Mouse (Mus musculus) C2C12 (cell line): ENCODE measurements around the gene Dock4. TPM values are rescaled to one million over a fixed set of nuclear protein-coding genes. Genes with fewer than 3 reads are reported as not detected.

ENCODE experiments used
- H3K27me3 ChIP-seq: one replicate; pipeline ENCODE4 v1.6.1; 2011; ENCODE audit not compliant: control insufficient read depth, insufficient read depth, insufficient read length
- H3K36me3 ChIP-seq: one replicate; pipeline ENCODE4 v1.6.1; 2011; ENCODE audit not compliant: control insufficient read depth, insufficient read depth
- H3K4me3 ChIP-seq: one replicate; pipeline ENCODE4 v1.5.1; 2011; ENCODE audit warnings: mild to moderate bottlenecking, control low read depth; ENCODE audit not compliant: poor library complexity, insufficient read depth, severe bottlenecking
- H3K79me2 ChIP-seq: one replicate; pipeline ENCODE4 v1.6.1; 2011; ENCODE audit not compliant: control insufficient read depth, insufficient read depth
- H3K79me3 ChIP-seq: one replicate; pipeline ENCODE4 v1.6.1; 2011; ENCODE audit warnings: low read depth, control low read depth
- H3ac ChIP-seq: one replicate; pipeline ENCODE3; 2011; ENCODE audit warnings: low read depth; ENCODE audit not compliant: control insufficient read depth, insufficient read length
- CEBPB ChIP-seq: IDR thresholded peaks from one replicate; pipeline ENCODE4 v1.6.1; 2011; ENCODE audit warnings: low read depth, mild to moderate bottlenecking, control low read depth, moderate library complexity
- CTCF ChIP-seq: IDR thresholded peaks from one replicate; pipeline ENCODE4 v1.5.1; 2011; ENCODE audit not compliant: control insufficient read depth, insufficient read depth, insufficient read length
- FOSL1 ChIP-seq: IDR thresholded peaks from one replicate; pipeline ENCODE4 v1.8.0; 2011; ENCODE audit warnings: mild to moderate bottlenecking, low read length; ENCODE audit not compliant: poor library complexity, insufficient read depth, severe bottlenecking
- MAX ChIP-seq: IDR thresholded peaks from one replicate; pipeline ENCODE4 v1.6.1; 2011; ENCODE audit warnings: mild to moderate bottlenecking, control low read depth
- MYOD1 ChIP-seq: IDR thresholded peaks from one replicate; pipeline ENCODE4 v1.6.1; 2011; ENCODE audit warnings: low read depth; ENCODE audit not compliant: control insufficient read depth, insufficient read length
- MYOG ChIP-seq: IDR thresholded peaks from one replicate; pipeline ENCODE4 v1.6.1; 2011; ENCODE audit not compliant: control insufficient read depth, insufficient read length; ENCODE audit errors: extremely low read depth
- USF1 ChIP-seq: IDR thresholded peaks from one replicate; pipeline ENCODE4 v1.6.1; 2011; ENCODE audit warnings: low read depth, mild to moderate bottlenecking, control low read depth, moderate library complexity
- polyA plus RNA-seq: library from polyadenylated mRNA; unstranded; fragments of >200 nt; fragmentation: generic; extraction: Trizol; gene quantifications from one replicate; pipeline ENCODE4 v1.2.1, GENCODE M21; 2012; ENCODE audit warnings: missing spikeins

Gene Dock4
- polyA plus RNA-seq, 1 experiment, result 0.80 TPM

DNA sequence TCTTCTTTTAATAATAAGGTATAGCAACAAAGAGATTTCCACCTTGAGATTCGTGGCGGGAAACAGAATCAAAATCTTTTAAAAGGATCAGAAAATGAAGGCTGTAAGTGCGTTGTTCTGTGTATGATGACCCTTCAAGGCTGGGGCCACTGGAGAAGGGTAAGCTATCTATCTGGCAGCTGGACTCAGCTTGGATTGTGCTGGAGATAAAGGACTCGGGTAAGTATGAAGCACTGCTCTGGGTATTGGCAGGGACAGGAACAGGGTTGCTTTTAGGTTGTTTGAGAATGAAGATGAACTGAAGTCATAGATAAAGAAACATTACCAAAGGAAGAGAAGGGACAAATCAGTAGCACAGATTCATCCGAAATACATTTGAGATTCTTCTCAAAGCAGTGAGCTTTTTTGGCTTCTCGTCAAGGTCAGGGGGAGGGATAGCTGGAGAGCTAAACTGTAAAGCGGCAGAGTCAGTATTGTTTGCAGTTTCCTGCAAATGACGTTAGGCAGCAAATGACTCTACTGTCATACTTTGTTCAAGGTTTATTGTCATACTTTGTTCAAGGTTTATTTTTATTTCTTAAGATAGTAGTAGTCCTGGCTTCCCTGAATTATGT is 30.3 kb upstream of the Dock4 start:
- Histone ChIP-seq H3K4me3 (no peak overlapping the region), H3K79me2 (no peaks in the 10 kb centered on the region), H3ac (no peak overlapping the region), H3K79me3 (no peaks in the 10 kb centered on the region), H3K36me3 (no peaks in the 10 kb centered on the region), H3K27me3 (no peaks in the 10 kb centered on the region)
- TF ChIP-seq USF1 (no peak), MYOD1 (no peak), MAX (no peak), CEBPB (no peak), FOSL1 (no peak), MYOG (no peak), CTCF (no peak)

DNA sequence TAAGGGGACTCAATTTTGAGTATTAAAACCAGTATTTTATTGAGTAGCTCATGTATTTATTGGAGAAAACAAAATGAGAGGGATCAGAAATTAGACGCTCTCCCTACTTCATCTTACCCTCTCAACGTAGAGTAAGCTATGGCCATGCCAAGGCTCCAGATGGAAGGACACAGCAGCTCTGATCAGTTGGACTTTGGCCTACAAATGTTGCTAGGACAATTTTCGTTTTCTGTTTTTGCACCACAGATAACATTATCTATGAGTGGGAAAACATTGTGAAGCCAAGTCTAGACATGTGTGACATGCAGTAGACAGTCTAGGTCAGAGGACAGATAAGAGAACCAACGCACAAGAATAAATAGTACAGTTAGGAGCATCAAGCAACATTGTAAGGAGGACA is 28.5 kb upstream of the Dock4 start:
- no peak for TF ChIP-seq CEBPB
- TF ChIP-seq MYOD1, result no peak
- no peak for TF ChIP-seq USF1
- TF ChIP-seq CTCF, result no peak
- Histone ChIP-seq H3ac (no peak overlapping the region), H3K79me2 (no peaks in the 10 kb centered on the region), H3K4me3 (no peak overlapping the region), H3K36me3 (no peaks in the 10 kb centered on the region), H3K27me3 (no peaks in the 10 kb centered on the region), H3K79me3 (no peaks in the 10 kb centered on the region)

DNA sequence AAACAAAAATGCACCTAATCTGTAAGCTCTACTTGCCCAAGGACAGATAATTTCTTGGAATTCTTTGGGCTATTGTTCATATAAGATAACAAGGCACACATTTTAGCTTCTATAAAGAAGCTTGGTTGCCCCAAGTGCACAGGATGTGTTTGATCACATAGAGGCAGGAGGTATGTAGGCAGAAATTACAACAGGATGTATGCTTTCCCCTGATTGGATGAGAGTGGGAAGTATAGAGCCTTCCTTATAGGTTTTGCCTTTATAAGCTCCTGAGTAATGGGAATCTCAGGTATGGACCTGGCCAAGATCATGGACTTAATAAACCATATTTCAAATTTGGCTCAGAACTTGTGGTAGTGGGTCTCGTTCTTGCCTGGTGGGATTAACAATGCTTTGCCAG is 20.8 kb upstream of the Dock4 start:
- Histone ChIP-seq H3ac (no peak overlapping the region), H3K79me3 (peaks cover 2% of the 10 kb centered on the region), H3K4me3 (no peak overlapping the region), H3K27me3 (no peaks in the 10 kb centered on the region), H3K36me3 (no peaks in the 10 kb centered on the region), H3K79me2 (no peaks in the 10 kb centered on the region)
- no peak for TF ChIP-seq FOSL1
- TF ChIP-seq CTCF, result no peak
- TF ChIP-seq MYOG, result no peak
- TF ChIP-seq CEBPB, result no peak
- no peak for TF ChIP-seq USF1
- no peak for TF ChIP-seq MYOD1
- no peak for TF ChIP-seq MAX

DNA sequence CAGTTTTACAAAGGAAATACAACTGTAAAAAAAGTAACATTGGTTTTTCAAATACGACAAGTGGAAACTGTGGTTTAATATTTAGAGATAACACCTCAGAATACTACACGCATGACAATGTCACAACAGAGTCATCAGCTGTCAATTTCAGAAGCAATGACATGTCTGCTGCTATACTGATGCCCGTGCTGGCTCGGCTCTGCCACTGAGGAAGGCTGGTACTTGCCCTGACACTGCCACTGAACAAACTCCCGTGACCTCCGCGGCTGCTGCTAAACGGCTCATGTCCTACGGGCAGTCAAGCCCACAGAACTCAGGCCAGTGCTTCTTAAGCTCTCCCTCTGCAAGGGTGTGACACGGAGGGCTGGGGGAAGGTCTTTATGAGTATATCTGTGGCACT is 18.1 kb upstream of the Dock4 start:
- no peaks in the 10 kb centered on the region for H3K27me3 ChIP-seq
- H3K79me3 ChIP-seq, result no peaks in the 10 kb centered on the region
- H3K79me2 ChIP-seq, result no peaks in the 10 kb centered on the region
- no peak for TF ChIP-seq MYOG
- TF ChIP-seq FOSL1, result no peak
- no peak for TF ChIP-seq MYOD1
- no peak for TF ChIP-seq MAX
- TF ChIP-seq CTCF, result no peak
- TF ChIP-seq USF1, result no peak
- TF ChIP-seq CEBPB, result no peak
- no peak overlapping the region for H3K4me3 ChIP-seq
- H3ac ChIP-seq, result no peak overlapping the region
- H3K36me3 ChIP-seq, result no peaks in the 10 kb centered on the region

DNA sequence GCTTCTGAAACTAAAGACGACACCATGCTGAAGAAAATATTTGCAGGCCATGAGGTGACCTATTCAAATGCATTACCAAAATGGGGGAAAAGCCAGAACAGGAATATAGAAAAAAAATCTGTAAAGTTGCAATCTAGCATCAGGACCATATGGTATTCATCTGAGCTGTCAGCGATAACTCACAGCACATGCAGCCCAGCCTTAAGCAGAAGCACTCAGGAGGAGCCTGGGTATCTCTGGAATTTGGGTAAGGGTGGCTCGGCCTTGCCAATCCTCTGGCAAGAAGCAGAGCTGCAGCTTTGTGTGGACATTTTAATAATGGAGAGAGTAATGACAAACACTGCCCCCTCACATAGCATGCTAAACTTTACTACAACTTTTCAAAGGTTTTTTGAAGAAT is 15.8 kb upstream of the Dock4 start:
- Histone ChIP-seq H3K4me3 (no peak overlapping the region), H3K79me3 (no peaks in the 10 kb centered on the region), H3K27me3 (no peaks in the 10 kb centered on the region), H3ac (no peak overlapping the region), H3K36me3 (no peaks in the 10 kb centered on the region), H3K79me2 (no peaks in the 10 kb centered on the region)
- no peak for TF ChIP-seq FOSL1
- TF ChIP-seq MYOG, result no peak
- TF ChIP-seq MYOD1, result no peak
- TF ChIP-seq MAX, result no peak
- TF ChIP-seq CTCF, result no peak
- TF ChIP-seq USF1, result no peak

DNA sequence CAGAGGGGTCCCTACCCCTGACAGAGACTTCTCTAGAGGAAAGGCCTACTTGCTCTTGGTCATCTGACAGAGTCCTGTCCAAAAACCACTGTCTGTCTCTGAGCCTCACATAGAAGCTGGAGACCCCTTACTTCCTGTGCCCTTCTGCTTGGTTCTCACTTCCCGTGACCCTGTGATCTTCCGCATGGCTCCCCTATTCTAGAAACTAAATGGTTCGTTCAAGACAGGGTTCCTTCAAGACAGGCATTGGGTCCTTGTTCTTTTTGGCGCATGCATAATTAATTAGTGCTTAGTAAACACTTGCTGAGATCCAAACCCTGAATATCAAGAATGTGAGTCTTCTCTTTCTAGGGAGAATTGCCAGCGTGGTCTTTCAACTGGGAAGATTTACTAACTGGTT is 14.7 kb upstream of the Dock4 start:
- Histone ChIP-seq H3K27me3 (no peaks in the 10 kb centered on the region), H3K4me3 (no peak overlapping the region), H3K36me3 (no peaks in the 10 kb centered on the region), H3K79me3 (no peaks in the 10 kb centered on the region), H3ac (no peak overlapping the region), H3K79me2 (no peaks in the 10 kb centered on the region)
- TF ChIP-seq FOSL1 (no peak), CTCF (no peak), USF1 (no peak), MYOG (no peak), MYOD1 (no peak), CEBPB (no peak), MAX (no peak)
